Mouse (Mus musculus) cerebellum, adult 2 months (tissue): ENCODE measurements at regions not wholly inside any gene's neighbourhood (a gene's known extent, or its start where the extent isn't known, plus 50 kb on each side); places are given as distances from the start of the nearest gene placed in this dataset.

Experiments used
- CTCF ChIP-seq: fragments of 200-500 bp; IDR thresholded peaks from 2 replicates; pipeline ENCODE4 v1.5.1; 2011; ENCODE audit warnings: low read depth, mild to moderate bottlenecking, control low read depth, low read length, moderate library complexity, borderline replicate concordance; ENCODE audit not compliant: insufficient read depth
- POLR2A ChIP-seq: fragments of 200-500 bp; IDR thresholded peaks from 2 replicates; pipeline ENCODE4 v1.6.1; 2011; ENCODE audit warnings: low read length, control low read depth, borderline replicate concordance; ENCODE audit not compliant: insufficient read depth

DNA sequence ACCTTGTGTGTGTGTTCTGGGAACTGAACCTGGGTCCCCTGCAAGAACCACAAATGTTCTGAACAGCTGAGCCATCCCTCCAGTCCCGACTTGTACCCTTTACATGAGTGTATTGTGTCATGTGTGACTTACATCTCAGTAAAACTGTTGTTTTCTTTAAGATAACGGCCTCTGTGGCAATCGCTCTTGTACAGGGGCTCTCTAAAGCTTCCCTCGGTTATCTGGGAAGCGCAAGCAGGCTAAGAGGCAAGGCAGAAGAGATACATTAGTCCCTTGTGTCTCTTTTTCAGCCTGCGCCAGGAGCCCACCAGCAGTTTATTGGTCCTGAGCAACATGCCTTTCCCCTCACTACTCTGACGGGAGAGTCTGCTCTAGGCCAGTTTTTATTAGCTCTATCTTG, 308.1 kb upstream of the Jmjd1c start:
- TF ChIP-seq CTCF, result no peak
- no peak for TF ChIP-seq POLR2A
